Mouse (Mus musculus) T-cell, adult 2 months (primary cell): ENCODE data around the gene Slc25a5.
A peak's percentile ranks its signal among the peaks of the same experiment; 100 is the strongest.

ENCODE experiments used
- DNase-seq: peaks from one replicate; pipeline ENCODE4 v3.0.0; 2022; ENCODE audit warnings: low spot score

Gene Slc25a5

GRCm38 (mm10) chrX:36803189-36803588 lies 7.7 kb downstream of the Slc25a5 start:
- no peak for DNase-seq

- DNase-seq: no peak
These were observed 8.7 kb downstream of the Slc25a5 start for GRCm38 (mm10) chrX:36804196-36804595.

GRCm38 (mm10) chrX:36805466-36806235 lies 10.2 kb downstream of the Slc25a5 start:
- DNase-seq: no peak

- DNase-seq: peak; percentile 85
These were observed 12.2 kb downstream of the Slc25a5 start for GRCm38 (mm10) chrX:36807360-36808317.

- no peak for DNase-seq
These were observed 12.8 kb downstream of the Slc25a5 start for GRCm38 (mm10) chrX:36808318-36808683.

GRCm38 (mm10) chrX:36811377-36811776 lies 15.9 kb downstream of the Slc25a5 start:
- DNase-seq: peak; percentile 8

- DNase-seq: no peak
These were observed 18.8 kb downstream of the Slc25a5 start for GRCm38 (mm10) chrX:36814161-36814836.

GRCm38 (mm10) chrX:36815022-36815421 lies 19.6 kb downstream of the Slc25a5 start:
- DNase-seq: no peak

GRCm38 (mm10) chrX:36815439-36815838 lies 20.0 kb downstream of the Slc25a5 start:
- no peak for DNase-seq

- no peak for DNase-seq
These were observed 21.0 kb downstream of the Slc25a5 start for GRCm38 (mm10) chrX:36816368-36816899.

- no peak for DNase-seq
These were observed 21.5 kb downstream of the Slc25a5 start for GRCm38 (mm10) chrX:36816953-36817441.

- DNase-seq: no peak
These were observed 24.1 kb downstream of the Slc25a5 start for GRCm38 (mm10) chrX:36819575-36819974.

- DNase-seq: peak; percentile 54
These were observed 24.8 kb downstream of the Slc25a5 start for GRCm38 (mm10) chrX:36820201-36820600.

GRCm38 (mm10) chrX:36823932-36824711 lies 28.7 kb downstream of the Slc25a5 start:
- no peak for DNase-seq

- DNase-seq: no peak
These were observed 29.6 kb downstream of the Slc25a5 start for GRCm38 (mm10) chrX:36825032-36825431.

- DNase-seq: no peak
These were observed 31.4 kb downstream of the Slc25a5 start for GRCm38 (mm10) chrX:36826873-36827272.

GRCm38 (mm10) chrX:36830271-36830670 lies 34.8 kb downstream of the Slc25a5 start:
- no peak for DNase-seq

- DNase-seq: no peak
These were observed 36.2 kb downstream of the Slc25a5 start for GRCm38 (mm10) chrX:36831632-36832031.

- DNase-seq: peak; percentile 62
These were observed 38.1 kb downstream of the Slc25a5 start for GRCm38 (mm10) chrX:36833397-36834084.

- DNase-seq: no peak
These were observed 41.7 kb downstream of the Slc25a5 start for GRCm38 (mm10) chrX:36837069-36837676.
